Mouse (Mus musculus) lung, postnatal 25 days (tissue): Measurements from ENCODE around the gene Crebrf.

Source experiments
- DNase-seq: peaks from one replicate; pipeline ENCODE4 v3.0.0; 2022; ENCODE audit warnings: low spot score

Crebrf gene

DNA sequence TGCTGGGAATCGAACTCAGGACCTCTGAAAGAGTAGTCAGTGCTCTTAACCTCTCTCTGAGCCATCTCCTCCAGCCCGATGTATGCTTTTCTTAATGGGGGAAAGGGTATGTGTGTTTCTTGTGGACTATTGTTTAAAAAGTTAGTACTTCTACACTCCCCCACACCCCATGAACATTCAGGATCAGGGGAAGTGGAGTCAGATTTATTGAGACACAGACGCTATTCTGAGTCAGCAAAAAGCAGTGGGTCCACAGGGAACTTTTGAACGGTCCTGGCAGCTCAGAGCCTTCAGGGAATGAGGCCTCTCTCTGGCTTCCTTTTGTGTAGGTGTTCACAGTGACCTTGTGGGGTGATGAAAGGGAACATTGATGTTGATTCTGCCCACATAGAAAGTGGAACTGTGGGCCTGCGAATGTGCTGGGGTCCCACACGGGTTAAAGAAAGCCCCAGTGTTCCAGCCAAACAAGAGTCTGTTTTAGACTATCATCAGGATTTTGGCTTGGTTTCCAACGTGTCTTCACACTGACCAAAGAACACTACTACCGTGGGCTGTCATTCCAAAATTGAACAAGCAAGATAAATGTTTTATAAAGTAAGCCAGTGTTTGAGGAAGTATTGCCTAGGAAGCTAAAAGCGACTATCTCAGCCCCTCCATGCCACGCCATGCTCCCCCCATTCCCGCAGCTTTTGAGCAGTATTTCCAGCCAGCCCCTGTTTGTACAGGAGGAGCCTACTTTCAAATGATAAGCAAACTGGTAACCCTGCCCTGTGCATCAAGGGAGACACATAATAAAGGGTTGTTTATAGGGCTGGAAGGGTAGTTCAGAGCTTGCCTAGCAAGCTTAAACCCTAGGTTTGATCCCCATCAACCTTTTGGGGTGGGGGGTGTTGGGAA lies 9.7 kb upstream of the Crebrf start:
- no peak for DNase-seq

DNA sequence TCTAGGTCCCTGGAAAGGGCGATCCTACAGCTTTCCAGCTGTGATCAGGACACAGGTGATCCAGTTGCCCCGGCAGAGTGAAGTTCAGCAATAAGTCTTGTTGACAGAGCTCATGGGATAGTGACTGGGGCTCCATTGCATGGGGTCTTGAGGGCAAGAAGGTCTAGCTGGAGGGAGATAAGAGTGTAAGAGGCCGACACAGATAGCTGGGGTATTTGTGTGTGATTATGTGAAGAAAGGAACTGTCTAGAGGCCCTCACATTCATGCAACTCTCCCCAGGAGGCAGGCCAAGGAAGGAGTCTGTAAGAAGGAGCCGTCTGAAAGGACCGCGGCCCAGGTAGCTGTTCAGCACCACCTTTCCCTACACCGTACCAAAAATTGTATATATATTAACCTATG lies 8.4 kb upstream of the Crebrf start:
- no peak for DNase-seq

DNA sequence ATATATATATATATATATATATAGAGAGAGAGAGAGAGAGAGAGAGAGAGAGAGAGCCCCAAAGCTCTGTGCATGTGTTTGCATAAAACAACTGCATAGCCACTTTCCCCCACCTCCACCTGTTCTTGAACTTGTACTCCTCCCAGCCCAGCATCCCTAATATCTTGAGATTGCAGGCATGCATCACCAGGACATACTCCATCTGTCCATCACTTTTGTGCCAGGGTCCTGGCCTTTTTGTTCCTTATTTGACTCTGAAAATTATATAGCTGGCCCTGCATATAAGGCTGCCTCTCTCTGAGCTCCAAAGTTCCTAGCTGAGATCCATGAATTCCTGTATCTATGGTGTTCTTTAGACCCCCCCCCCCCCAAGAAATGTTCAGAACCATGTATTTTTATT lies 7.0 kb upstream of the Crebrf start:
- DNase-seq = no peak

DNA sequence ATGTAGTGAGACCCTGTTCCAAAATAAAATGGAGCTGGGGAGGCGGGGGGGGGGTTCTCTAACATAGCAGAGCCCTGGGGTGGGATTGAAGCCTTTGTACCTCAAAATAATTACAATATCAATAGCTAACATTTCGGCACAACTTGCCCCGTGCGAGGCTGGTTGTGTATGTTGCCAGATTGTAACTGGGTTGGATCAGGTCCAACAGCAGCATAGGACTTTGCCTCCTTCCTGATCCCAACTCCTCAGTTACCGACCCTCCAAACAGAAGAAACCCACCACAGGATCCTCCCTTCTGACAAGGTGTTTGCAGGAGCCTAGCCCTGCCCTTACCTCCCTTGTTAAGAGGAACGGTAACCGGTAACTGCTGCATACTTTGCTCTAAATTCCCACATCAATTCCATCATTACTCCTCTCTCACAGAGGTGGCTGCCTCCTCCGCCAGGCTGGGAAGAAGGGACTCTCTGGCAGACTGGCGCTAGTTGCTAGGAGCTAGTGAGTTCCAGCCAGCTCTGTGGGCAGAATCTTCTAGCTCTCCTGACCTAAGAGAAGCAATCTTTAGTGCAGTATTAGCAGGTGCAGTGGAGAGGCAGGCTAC lies 6.4 kb upstream of the Crebrf start:
- DNase-seq = no peak

DNA sequence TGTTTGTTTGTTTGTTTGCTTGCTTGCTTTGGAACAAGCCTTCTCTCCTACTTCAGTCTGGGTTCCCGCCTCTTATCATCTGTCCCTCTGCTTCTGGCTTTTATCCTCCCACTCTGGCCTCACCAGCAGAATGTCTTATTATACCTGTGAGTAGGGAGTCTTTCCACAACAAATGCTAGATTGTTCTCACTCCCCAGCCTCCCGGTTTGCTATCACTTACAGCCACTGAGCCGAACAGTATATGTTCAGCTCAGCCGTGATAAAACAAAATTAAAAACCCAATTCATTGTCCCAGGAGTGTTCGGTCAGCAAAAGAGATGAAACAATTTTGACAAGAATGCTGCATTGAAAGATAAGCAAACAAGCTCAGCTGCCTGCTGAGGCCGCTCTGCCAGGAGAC lies 5.4 kb upstream of the Crebrf start:
- DNase-seq = no peak

DNA sequence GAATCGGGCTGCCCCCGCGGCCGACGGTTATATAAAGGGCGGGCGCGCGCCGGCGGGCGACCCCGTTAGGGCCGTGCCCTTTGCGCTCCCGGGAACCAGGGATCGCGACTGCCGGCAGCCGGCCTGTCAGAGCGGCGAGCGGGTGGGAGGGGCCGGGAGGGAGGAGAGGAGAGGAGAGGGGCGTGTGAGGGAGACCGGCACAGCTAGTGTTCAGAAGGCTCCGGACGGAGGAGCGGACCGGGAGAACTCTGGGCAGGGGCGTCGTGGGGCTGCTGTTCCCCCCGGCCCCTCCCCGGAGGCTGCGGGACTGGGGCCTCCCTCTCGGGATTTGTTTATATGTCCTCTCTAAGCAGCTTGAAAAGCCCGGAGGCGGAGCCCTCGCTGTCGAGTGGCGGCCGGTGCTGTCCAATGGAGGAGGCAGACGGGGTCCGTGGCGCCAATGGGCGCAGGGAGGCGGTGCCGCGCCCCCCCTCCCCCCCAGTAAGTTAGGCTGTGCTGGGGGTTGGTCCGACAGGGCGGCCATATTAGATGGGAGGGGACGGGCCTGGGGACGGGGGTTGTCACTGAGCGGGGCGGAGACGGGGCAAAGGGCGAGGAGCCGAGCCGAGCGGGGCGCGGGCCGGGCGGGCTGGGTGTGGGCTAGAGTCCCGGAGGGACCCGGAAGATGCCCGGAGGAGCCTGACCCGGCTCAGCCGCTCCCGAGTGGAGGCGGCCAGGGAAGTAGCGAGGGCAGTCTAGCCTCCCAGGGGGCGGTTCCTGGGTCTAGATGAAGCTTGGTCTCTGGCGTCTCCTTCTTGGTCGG lies 667 bp downstream of the Crebrf start:
- peak; percentile 97 for DNase-seq

DNA sequence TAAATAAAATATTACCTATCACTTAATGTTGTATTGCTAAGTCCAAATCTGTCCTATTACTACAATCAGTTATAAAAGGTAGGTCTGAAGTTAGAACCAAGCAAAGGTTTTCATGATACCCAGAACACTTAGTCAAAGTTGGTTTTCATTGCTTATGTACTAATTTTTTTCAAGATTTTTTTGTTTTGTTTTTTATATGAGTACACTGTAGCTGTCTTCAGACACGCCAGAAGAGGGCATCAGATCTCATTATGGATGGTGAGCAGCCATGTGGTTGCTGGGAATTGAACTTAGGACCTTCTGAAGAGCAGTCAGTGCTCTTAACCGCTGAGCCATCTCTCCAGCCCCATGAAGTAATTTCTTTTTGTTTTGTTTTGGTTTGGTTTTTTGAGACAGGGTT lies 2.4 kb downstream of the Crebrf start:
- DNase-seq = no peak

DNA sequence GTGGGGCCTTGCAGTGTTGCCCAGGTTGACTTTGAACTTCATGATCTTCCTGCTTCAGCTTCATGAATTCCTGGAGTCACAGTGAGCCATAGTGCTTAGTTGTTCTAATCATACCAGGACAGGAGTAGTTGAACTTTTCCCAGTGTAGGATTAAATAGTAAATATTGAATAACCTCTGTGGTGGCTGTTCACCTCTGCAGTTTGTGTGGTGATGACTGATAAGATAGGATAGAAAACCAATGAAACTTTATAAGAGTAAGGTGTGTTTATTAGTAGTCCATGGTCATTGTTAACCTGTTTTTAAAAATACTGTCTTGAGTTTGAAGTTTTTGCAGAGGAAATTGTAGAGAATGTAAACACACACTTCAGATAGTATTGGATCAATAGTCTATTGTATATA lies 4.0 kb downstream of the Crebrf start:
- no peak for DNase-seq

DNA sequence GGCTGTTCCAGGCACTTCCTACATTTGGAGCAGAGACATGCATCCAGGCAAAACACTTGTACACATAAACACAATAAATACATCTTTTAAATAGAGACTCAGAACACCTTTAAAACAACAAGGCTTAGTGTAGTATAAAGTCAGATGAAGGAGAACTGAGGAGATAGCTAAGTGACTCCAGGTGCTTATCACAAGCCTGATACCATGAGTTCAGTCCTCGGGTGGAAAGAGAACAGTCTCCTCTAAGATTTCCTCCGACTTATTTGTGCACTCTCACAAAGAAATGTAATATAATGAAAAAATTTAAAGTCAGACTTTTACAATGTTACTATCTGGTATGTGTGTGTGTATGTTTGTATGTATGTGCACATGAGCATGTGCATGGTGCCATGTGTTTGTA lies 6.4 kb downstream of the Crebrf start:
- no peak for DNase-seq

DNA sequence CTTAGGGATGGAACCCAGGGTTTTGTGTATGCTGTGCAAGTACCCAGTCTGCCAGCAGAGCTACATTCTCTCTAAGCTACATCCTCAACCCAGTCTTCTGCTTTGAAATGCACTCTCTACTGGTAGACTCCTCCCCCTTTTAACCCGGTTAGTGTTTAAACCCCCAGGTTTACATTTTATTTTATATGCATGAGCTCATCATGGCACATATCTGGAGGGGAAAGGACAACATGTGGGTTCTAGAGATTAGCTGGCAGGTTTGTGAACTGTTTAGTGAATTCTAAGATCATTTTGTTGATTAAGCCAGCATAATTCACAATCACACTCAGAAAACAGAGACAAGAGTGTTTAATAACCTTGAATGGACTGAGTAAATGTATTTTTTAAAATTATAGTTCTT lies 9.3 kb downstream of the Crebrf start:
- no peak for DNase-seq

DNA sequence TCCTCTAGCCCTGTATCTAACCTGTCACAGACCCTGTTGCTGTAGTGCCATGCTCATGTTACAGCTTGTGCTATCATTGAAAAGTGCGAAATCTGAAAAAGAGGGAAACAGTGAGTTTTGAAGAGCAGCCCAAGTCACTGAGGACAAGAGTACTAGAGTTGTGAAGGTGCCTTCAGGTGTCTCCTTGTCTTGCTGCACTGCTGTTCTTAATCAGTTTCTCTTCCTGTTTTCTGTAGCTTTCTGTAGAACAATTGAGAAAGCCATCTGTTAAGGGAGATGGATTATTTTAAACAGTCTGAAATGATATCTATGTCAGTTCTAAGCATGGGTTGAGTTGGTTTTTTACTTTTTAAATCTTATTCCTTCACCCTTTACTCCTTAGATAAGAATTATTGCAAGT lies 11.2 kb downstream of the Crebrf start:
- DNase-seq = no peak

DNA sequence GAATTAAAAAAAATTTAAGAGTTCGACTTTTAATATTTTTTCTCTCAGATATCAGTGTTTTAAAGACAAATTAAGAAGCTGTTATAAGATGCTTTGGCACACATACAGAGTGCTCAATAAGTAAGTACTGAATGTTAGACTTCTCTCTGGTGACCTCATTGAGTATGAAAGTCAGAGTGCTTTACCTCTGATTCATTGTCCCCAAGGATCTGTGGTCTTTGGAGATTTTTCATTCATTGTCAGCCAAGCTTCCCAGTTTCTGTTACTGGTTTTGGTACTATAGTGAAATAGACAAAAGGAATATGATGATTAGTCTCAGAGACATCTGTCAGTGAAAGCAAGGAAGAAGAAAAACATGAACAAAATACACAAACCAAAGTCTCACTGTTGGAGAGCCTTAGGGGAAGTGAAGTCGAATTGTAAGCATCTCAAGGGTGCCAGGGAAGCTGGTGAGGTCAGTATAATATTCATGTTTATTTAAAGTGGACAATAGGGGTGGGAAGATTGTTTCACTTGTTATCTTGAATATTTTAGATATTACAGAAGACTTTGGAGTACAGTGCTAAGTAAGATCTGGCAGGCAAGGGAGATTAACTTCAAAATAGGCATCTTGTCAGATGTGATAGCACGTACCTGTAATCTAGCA lies 11.8 kb downstream of the Crebrf start:
- peak; percentile 43 for DNase-seq

DNA sequence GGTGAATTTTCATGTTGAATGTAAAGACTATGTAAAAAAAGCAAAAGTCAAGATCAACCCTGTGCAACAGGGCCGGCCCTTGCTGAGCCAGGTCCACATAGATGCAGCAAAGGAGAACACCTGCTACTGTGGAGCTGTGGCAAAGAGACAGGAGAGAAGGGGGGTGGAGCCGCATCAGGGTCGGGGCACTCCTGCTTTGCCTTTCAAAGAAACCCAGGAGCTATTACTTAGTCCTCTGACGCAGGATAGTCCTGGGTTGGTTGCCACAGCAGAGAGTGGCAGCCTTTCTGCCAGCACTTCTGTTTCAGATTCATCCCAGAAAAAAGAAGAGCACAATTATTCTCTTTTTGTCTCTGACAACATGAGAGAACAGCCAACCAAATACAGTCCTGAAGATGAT lies 27.1 kb downstream of the Crebrf start:
- no peak for DNase-seq

DNA sequence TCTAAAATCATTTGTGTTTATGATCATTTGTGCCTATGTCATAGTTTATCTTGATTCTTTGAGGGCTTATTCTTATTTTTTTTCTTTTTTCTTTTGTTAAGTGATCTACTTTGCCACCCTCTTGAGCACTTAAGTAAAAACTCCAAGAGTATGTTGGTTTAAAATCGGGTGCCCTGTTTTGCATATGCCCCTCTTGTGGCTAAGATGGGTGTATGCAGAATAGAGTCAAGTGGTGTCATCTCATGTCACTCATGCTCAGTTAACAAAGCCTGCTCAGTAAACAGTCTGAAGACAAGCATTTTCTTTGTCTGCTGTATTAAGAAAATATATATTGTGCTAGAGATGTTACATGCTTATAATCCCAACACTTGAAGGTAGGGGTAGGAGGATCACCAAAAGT lies 27.8 kb downstream of the Crebrf start:
- DNase-seq = no peak

DNA sequence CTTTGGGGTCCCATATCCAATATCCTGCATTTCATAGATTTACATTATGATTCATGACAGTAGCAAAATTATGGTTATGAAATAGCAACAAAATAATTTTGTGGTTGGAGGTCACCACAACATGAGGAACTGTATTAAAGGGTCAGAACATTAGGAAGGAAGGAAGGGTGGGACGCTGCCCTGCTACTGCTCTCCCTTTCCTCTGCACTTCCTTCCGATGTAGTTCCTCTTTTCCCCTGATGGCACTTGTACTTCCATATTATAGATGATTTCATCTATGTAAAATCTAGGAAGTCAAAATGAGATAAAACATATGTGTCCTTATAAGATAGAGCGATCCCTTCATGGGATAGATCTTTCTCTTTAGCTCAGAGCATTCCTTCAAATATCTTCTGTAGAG lies 34.5 kb downstream of the Crebrf start:
- DNase-seq = no peak

DNA sequence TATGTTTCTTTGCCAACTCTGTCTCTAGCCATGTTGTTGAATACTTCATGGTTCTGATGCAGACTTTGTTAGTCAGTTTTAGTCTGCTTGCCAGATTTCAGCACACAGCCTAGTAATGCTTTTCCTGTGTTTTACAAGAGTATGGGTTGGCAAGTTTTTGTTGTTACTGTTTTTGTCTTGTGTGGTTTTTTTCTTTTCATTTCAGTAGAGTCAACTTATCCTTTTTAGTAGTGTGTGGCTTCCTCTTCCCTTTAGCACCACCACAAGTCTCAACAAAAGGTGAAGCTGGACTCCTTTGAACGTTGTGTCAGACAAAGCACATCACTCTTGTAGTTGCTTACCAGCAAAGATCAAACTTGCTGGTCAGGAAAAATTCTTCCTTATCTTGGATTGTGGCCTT lies 36.8 kb downstream of the Crebrf start:
- DNase-seq = no peak

DNA sequence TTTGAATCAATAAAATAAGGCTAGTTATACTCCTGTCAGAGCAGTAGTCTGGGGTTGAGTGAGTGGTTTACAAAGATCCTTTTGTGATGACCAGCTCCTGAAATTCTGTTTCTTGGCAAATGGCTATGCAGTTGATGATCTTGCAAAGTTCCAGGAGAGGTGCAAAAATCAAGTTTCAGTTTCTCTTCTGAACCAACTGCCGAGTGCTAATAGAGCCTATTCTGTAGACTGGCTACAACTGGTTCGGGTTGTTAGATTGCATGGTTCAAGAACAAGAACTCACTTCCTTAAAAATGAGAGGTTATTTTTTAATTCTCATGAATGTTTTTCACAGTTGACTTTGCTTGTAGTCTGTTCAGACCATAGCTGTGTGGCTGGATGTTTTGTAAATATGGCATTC lies 38.0 kb downstream of the Crebrf start:
- DNase-seq = peak; percentile 18

DNA sequence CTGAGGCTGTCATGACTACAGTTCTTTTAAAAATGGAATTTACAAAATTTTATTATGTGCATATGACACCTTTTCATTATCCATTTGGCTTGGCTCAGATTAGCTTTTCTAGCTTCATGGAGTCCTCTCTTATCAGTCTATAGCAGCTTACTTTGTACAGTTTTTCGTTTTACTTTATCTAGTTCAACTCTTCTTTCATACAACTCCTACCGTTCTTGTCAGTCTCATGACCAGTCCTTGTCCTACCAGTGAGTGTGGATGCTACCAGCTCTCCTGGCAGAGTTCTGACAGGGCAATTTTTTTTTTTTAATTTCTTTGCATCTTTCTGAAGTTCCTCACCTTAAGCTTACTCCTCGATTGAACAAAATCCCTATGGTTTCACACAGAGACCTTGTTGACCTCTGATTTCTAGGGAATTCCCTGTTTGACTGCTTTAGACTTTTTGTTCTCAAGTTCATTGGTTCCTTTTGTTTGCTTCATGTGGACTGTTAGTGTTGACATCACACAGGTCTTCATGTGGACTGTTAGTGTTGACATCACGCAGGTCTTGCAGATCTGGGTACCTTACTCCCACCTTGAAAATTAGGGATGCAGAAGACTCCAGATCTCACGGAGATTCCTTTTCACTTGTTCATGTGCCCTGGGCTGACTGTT lies 51.8 kb downstream of the Crebrf start:
- no peak for DNase-seq

DNA sequence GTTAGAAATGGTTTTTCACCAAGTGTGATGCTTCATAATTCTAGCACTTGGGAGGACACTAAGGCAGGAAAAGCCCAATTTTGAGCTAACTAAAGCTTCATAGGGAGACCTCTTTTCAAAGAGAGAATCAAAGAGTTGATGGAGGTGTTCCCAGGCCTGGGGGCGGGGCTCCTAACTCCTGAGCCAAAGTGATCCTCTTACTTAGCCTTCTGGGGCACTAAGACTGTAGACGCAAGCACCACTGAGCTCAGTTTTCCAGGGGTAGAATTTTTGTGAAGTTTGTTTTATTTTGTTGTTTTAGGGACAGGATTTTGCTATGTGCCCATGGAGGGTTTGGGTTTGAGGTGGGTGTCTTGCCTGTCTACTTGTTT lies 52.3 kb downstream of the Crebrf start:
- DNase-seq = no peak

DNA sequence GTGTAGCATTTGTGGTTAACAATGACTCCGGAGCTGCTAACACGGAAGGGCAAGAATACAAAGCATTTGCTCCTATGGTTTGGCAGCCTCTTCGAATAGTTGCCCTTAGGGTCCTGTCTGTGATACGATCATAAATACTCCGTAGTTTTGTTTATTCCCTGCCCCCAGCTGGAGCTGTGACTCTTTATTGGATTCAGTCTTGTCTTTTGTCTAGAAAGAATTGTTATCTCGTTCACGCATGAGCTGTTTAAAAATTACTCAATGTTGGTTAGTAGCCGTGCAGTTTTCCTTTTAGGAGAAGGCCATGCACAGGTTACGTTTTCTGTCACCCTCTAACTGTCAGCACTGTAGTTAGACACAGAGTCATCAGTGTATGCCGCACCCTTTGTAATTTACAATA lies 60.8 kb downstream of the Crebrf start:
- DNase-seq = no peak

DNA sequence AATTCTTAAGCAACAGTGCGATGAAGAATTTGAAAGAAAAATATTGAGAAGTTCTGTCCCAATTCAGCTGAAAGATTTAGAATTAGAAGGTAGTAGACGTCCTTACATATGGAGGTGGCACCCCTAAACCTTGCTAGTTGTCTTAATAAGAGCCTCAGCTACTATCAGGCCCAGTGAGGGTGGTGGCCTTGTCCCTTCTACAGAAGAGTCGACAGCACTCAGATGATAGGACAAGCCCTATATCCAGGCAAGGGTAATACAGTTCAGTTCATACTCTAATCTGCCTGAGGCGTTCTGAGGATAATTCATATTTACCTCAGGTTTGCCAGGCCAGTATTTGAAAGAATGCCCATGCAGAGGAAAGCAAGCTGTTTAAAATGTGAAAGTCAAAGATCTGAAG lies 62.6 kb downstream of the Crebrf start:
- no peak for DNase-seq

DNA sequence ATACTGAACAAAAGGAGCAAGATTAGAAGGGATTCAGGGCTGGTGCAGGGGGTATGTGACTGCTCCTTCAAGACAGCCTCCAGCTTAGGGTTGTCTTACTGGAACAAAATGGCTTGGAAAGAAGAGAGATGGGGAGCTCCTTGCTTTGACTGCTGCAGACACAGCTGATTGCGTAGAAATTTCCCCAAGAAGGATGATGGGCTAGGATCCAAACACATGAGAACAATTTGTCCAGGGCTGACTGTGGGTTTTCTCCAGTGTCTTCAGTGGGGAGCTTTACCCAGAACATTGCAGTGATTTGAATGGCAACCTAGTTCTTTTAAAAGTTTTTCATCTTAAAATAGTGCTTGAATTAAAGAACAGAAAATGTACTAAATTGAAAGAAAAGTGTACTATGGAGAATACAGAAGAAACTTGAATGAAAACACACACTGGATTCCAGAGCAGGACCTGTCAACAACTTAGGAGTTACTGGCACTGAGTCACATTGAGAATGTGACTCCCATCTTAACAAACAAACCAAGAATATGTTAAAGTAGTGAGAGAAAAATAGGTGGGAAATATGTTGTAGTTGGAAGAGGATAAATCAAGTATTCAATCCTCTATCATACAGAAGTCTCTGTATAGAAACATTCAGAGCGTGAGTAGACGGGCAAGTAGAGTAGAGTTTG lies 63.1 kb downstream of the Crebrf start:
- no peak for DNase-seq
